Mouse (Mus musculus) left cerebral cortex, adult 8-10 months (tissue): Measurements from ENCODE around the gene Oxgr1. TPM values are rescaled to one million over a fixed set of nuclear protein-coding genes. Genes with fewer than 3 reads are reported as not detected.
A peak's percentile ranks its signal among the peaks of the same experiment; 100 is the strongest.
"Not testable (repeated sequence)": the region's sequence is repeated elsewhere in the genome, so short reads cannot be mapped to it uniquely, and the experiment has no call there.

Experiments used
- DNase-seq, 2 experiments: peaks; one replicate each; pipeline ENCODE4 v3.0.0; 2022; ENCODE audit warnings: low spot score in 2 of 2
- total RNA-seq, 4 experiments: library from RNA; stranded (reverse); gene quantifications; 2 replicates each; pipeline ENCODE4 v1.2.4; 2022

The Oxgr1 gene
- total RNA-seq: under 1 TPM in 1 of 4 experiments, not detected in 3; 0.15 TPM

DNA sequence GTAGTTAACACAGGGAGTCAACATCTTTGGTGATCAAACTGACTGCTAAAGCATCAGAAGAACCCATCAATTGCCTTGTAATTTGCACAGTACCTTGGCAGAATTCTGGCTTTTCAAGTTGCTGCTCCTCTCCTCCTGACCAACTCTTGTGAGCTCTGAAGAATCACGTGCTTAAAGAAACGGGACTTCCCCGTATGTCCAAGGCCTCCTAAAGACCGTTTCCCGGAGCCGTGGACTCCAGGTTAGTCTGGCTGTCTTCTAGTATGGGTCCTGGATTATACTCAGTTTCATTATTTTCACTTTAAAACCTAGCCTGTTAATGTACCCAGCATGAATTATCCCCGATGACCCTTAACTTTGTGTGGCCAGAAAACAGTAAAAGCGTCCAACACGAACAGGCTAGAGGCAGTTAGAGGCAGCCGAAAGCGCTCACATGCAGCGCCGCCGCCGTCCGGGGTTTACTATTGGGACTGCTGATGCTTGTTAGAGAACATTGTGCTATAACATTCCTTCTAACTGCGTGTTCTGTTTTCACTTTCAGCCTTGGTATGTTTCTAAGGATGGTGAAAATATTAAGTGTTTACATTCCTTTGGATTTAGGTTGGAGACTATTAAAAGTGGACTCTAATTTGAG is at the start of gene Oxgr1:
Oxgr1 (minus strand) TSS at position 249 of the 634 bp plus-strand sequence.
- DNase-seq: no peak

DNA sequence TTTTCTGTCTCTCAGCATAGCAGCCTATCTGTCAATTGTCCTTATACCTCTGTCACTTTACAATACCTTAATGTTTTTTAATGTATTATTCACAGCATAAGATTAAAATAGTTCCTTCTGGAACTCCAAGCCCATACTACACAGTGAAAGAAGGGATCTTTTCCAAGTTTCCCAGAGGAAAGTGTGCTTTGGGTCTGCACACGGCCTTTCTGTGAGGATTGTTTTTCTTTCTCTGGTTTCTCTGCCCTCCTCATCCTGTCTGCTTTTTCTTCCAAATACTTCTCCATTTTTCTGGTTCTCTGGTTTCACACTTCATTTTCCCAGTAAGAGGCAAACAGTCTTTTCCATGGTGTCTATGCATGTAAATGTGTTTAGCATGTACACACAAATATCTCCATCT is 48.2 kb upstream of the Oxgr1 start:
- DNase-seq: no peak

DNA sequence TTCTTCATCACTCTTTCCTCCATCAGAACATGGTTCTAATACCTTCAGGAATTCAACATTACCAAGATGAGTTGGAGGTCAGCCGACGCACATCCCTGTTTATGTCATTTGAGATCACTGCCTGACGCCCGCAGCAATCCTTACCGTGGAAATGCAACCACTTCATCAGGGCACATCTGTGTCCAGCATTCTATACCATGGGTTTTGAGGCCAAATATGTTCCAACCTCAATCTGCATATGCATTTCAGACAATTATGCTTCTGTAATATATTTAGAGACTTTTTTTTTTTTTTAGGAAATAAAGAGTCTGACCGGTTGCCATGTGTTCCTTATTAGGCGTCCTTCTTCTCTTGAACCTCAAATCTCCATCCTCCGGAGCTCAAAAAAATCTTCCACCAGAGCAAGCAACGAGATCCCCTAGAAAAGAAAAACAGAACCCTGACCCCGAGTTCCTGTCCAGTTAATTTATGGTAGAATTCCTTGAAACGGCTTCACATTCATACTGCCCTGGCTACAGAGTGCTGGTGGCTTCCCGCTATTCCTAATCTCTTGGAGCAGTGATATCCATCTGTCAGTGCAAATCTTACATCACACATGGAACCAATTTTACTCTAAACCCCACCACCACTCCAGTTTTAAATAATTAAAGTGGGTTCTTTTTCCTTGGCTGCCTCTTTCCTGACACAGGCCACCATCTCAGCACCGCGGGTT is 47.6 kb upstream of the Oxgr1 start:
- no peak for DNase-seq

DNA sequence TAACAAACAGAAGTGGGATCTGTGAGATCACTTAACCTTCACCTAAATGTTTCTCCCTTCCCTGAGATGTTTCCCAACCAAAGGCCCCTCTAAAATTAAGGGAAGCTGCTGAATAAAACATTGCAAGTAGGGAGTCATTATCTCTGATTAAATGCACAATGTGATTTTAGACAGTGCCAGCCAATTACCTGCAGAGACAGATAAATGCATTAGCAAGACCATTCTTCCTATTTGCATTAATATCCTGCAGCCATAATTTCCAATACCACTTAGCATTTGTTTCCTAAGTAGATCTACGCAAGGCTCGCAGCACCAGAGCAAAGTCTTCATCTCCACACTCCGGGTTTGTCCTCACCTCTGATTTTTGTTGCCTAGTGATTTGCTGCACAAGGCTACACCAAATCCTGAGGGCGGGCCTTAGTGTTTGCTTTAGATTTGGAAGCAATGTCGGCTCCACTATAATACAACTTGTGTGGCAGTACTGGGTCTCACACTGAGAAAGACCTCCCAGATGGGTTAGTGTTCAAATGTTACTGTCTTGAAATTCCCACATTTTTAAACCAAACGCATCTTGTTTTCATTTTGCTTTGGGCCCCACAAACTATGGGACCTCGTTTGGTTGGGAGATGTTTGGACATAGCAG is 46.9 kb upstream of the Oxgr1 start:
- no peak for DNase-seq

DNA sequence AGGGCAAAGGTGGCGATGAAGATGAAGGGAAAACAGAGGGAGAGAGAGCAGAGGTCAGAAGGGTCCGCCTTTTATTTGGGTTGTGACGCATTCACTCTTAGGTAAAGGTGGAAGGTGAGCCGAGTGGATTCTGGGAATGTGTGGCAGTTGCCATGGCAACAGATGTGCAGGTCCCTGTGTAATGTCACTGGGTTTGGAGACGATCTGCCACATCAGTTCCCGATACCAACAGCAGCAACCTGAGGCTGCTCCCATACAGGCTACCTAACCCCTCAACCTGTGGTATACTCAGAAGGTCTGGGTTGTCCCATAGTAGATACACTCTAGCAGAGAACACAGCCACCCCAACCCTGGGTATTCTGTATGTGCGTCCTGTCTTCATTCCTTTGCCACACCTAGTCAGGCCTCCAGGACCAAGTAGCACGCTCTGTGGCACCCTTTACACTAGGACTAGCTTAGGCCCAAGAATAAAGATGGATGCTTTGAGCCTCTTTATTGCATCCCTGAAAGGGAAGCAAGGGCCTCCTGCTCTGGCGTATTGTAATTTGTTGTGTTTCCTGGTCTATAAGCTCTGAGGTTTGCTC is 41.9 kb upstream of the Oxgr1 start:
- DNase-seq: no peak

DNA sequence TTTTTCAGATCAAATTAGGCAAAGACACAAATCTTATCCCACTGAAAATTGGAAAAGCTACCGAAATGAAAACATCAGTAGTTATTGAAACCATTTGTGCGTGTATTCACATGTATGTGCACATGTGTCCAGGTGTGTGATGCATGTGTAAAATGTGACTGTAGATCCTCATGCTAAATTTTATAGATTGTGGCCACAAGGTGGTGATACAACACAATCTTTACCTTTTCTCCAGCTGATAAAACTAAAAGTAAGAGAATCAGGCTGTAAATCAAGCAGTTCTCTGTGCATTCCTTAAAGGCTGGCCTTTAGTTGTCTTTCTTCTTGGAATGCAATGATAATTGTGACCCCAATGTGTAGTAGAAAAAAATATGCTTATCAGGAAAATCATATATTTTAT is 34.0 kb upstream of the Oxgr1 start:
- no peak for DNase-seq

DNA sequence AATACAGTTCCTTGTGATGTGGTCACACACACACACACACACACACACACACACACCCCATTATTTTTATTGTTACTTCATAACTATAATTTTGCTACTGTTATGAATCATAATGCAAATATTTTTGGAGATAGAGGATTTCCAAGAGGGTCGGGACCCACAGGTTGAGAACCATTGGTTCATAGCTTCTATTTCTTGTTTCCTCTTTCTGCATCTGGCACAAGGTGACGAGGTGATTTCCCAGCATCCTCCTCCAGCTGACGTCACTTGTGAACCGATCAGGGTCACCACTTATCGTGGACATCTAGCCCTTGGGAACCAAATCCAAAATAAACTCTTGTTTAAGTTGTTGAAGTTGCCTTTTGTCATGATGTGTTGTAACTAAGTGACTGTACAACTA is 33.5 kb upstream of the Oxgr1 start:
- no peak for DNase-seq

DNA sequence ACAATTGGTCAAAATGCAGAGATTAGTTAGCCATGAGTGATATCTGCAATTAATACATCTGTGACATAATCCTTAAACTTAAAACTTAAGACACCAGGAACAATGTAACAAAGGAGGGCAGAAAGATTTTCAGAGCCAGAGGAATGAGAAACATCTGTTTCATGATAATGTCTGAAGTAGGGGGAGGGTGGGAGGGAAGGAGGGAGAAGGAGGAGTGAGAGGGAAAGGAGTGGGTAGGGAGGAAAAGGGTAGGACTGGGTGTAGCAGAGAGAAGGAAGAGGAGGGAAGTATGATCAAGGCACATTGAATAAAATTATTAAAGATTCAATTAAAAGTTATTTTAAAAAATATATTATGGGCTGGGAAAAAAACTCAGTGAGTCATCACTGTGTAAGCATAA is 32.0 kb upstream of the Oxgr1 start:
- DNase-seq: no peak

DNA sequence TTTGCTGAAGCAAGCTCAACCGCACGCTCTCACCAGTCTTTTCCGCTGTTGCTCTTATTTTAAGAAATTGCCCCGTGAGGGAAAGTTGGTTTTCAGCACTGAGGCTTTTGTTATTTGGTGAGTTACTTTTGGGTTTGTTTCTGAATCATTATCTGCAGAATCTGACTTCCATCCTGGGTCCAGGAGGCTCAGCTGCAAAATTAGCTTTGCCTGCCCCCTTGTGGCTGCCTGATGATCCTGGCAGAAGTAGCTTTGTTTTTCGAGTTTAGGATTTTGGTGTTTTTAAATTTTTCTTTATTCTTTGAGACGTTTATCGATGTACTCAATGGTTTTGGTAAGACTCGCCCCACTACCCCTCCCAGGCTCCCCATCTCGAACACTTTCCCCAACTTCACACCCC is 18.9 kb upstream of the Oxgr1 start:
- peak in 1 of 2 experiments; percentile 48 for DNase-seq

DNA sequence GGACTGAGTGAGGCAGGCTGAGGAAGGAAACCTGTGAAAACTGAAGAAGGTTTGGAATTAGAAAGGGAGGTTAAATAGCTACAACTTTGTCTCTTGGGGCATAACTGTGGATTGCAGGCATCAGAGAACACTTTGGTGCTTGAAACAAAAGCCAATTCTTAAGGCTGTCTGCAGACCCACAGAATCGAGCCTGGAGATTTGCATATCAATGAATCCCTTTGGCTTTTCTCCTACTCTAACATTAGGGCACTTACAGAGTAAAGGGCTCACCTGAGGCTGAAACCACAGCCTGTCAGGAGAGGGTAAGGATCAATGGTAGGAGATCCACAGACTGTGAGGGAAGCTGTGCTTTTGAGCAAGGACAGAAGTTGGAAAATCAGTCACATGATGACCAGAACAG is 8.8 kb downstream of the Oxgr1 start:
- no peak for DNase-seq

DNA sequence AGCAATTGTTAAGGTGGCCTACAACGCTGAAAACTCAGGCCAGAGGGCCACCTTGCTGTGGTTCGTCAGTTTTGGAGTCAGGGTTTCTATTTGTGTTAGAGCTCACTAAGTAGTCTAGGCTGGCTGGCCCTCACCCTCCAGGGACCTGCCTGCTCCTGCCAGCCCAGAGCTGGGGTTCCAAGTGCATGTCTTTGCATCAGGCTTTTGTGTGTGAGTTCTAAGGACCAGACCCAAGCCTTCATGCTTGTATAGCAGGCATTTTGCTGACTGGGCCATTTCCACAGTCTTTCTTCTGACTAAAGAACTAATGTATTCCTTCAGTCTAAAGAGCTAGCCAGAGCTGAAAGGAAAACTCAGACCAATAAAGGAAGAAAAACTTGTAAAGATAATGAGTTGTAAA is 22.3 kb downstream of the Oxgr1 start:
- DNase-seq: no peak

DNA sequence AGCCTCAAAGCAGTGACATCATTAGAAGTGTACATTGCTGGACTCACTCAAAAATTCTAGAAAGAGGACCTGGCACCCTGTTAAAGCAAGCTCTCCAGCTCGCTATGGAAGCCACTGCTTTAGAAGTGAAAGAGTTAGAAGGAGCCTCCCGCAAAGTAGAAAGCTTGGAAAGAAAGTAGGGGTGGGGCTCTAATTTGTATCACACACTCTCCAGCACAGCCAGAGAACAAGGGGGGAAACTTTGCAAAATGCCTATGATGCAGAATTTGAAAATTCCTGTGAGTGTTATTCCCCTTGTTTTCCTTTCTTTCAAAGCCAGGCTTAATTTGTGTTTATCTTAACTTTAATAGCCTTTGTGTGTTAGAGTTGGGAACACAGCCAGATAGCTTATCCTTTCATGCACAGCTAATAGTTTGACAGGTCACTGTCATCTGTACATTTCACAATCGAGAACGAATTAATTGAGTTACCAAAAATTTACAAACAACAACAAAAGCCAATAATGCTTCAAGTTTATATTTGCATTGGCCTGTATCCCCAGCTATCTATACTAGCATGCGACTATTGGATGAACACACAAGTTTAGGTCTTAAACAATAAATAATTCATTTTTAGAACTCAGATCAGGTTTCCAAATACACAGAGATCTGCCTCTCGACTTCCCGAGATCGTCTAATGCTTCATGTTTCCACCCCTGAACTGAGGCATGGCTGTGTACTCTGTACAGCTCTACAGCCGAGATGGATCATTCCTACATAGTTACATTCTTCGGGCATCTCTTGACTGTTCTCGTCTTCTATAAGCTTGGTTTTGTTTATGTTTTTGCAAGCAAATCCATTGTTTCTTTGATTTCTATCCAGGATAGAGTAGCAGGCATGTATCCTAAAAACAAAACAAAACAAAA is 32.0 kb downstream of the Oxgr1 start:
- DNase-seq: no peak

DNA sequence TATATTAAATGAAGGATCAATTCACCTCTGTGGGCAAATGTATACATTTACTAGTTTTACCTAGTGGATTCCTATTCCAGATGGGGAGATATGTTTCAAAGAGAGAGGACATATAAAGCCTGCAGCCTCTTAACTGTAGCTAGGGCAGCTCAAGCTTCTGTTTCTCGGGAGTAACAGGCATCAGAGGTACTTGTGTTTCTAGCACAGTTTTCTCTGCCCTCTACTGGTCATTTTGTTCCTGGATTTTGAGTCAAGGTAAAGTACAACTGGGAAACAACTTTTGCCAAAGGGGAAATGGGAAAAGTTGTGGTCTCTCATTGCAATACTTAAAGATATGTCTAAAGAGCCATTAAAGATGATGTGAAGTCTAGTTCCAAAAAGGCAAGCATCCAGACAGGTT is 37.1 kb downstream of the Oxgr1 start:
- no peak for DNase-seq

DNA sequence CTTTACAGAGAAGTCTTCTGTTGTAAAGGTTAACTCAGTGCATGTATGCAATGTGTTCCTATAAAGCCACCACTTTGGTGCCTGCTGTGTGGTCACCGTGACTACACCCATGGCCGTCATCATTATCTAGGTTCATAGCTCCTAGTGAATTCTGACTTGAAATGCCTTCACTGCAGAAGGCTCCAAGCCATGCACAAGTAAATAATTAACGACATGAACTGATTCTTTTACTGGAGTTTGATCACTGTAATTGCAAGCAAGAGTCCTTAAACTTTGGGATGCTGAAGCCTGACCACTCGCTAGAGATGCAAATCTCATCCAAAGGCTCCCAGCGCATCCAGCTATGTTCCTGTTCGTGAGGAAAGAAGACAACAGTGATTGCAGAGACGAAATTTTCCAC is 38.6 kb downstream of the Oxgr1 start:
- no peak for DNase-seq

DNA sequence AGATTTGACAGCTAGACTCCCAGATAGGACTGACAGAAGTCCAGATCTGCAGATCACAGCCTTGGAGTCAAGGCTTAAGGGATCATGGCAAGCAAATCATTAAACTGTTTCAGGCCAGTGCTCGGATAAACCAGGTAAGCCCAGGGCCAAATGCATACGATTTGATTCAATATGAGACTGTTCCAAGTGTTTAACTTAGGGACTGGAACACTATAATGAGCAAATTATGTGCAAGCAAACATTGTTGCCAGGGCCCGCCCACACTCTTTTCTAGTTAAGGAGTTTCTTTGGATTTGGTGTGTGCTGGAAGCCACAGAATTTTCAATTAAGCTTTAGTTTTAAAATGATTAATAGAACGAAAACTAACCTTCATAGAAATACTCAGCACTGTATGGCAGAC is 39.6 kb downstream of the Oxgr1 start:
- DNase-seq: no peak

DNA sequence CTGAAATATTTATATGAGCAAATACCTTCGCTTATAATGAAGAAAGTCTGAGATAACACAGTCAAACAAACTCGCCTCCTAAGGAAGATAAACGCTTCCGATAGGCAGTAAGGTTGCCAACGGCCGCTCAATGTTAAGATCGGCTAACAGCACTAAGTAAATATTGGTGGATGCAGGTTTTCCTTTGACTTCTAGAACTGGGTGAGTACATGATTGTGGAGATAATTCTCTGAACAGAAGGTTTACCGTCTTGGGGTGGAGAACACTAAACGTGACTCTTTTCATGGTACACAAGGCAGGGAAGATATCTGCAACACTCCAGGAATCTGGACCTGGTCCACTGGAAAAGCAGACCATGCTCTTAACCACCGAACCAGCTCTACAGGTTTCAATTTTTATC is 52.6 kb downstream of the Oxgr1 start:
- DNase-seq: no peak

DNA sequence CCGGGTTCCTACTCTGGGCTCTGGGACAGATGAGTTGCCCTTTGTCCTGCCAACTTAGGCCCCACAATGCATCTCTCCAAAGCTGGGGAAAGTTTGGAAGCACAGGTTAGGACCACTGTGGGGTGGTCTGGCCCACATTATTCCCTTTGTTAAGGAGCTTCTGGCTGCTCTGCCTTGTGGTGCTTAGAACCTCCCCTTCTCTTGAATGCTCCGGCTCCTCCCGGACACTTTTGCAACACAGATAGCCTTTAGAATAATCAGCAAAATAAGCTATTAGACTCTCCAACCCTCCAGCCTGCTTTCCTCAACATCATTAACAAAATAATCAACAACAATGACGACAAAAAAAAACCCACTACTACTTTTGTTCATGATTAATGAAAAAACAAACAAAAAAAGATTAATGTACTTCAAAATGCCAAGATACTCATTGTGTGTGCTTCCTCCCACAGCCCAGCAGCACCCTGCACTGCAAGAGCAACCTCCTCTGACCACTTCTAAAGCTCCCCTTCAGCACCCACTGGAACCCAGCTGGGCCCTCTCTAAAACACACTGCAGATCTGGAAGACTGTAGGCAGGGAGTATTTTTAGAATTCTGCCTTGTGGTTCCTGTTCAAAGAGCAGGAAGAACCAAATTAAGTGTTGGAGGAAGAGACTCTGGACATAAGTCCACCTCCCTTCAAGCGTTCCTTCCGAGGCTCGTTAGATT is 53.1 kb downstream of the Oxgr1 start:
- no peak for DNase-seq

DNA sequence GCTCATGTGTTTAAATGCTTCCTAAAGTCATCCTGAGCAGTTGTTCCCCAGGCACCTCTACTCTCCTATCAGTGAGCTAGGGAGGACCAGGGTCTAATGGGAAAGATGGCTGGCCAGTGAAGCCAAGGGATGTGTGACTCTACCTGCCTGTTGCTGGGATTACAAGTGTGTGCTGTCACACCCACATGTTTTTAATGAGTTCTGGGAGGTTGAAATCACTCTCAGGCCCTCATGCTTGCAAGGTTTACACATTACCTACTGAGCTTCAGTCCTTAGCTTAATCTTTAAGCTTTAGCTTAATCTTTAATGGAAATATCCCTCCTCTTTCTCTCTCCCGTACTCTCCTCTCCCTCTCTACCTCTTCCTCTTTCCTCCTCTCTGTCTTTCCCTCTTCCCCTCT is 55.0 kb downstream of the Oxgr1 start:
- DNase-seq: no peak

DNA sequence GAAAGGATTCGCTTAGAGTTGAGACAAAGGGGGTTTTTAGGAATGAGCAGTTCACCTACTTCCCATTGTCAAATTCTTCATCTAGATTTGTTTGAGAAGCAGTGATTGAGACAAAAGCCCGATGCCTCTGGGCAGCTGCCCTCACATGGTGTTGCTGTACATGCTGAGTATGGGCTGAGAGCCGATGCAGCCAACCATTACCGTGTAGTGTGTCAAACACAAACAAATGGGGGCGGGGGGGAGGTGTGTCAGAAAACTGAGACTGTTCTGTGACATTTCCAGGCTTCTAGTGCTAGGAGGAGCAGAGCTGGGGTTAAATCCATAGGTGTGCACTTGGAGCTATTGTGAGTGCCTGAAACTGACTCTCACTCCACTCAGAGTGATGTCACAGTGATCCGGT is 55.5 kb downstream of the Oxgr1 start:
- no peak for DNase-seq

DNA sequence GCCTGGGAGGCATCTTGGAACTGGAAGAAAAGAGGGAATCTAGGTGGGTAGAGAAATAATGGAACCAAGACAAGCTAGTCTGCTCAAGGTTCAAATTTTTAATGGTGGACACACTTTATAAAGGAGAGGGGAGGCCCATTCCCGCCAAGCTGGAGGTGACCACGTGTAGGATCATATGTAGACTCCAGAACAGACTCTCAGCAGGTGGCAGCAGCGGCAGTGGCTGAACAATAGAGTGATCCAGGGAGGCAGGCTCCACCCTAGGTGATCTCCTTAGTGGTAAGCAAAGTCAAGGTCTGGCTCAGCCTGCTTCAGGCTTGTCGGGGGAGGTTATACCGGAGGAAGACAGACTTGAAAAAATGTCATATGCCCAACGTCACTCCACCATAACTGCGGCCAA is 55.9 kb downstream of the Oxgr1 start:
- not testable (repeated sequence) for DNase-seq

DNA sequence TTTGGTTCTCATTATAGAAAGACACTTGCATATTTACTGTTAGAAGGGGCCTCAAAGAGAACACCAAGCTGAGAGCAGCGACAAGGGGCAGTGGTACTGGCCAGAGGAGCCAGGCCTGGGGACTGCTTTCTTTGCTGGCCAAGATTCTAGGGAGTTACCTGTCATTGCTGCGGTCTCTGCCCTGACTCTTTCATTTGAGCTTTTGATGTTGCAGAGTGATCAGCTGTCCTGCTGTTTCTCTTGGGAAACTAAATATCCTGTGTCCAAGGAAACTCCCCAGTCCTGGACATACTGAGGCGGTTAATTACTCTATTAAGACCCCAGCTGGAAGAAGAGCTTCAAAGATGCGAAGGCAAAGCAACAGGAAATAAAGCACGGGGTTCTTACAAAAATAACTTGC is 60.9 kb downstream of the Oxgr1 start:
- no peak for DNase-seq
